Mouse (Mus musculus) olfactory bulb, adult 2 months (tissue): ENCODE measurements around the gene Rftn2.

Source experiments
- CTCF ChIP-seq: fragments of 200-500 bp; IDR thresholded peaks from 2 replicates; pipeline ENCODE4 v1.5.1; 2012; ENCODE audit warnings: low read depth, mild to moderate bottlenecking, low read length, moderate library complexity; ENCODE audit not compliant: insufficient read depth
- POLR2A ChIP-seq: fragments of 200-500 bp; IDR thresholded peaks from 2 replicates; pipeline ENCODE4 v1.6.1; 2012; ENCODE audit warnings: mild to moderate bottlenecking, low read depth, low read length, moderate library complexity; ENCODE audit not compliant: insufficient read depth

- TF ChIP-seq POLR2A (no peak), CTCF (no peak)
These were observed 33.3 kb downstream of the Rftn2 start for GRCm38 (mm10) chr1:55193316-55193715.
